Mouse (Mus musculus): ENCODE measurements around the gene Sap18b. TPM values are rescaled to one million over a fixed set of nuclear protein-coding genes. Genes with fewer than 3 reads are reported as not detected.
"Not testable (repeated sequence)": the region's sequence is repeated elsewhere in the genome, so short reads cannot be mapped to it uniquely, and the experiment has no call there.

Sap18b gene
- total RNA-seq, 2 experiments from 2014 or later: 78.3 to 88.9 TPM

DNA sequence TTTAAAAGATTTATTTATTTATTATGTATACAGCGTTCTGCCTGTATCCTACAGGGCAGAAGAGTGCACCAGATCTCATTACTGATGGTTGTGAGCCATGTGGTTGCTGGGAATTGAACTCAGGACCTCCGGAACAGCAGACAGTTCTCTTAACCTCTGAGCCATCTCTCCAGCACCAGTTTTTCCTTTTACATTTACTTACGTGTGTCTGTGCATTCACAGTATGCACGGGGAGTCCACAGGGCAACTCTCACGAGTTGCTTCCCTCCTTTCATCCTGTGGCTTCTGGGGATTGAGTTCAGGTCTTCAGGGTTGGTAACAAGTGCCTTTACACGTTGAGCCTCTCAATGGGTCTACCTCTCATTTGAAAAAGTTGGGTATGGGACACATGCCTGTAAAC is 29.0 kb downstream of the Sap18b start:
- intact Hi-C loops (cut with DNase I; ENCODE audit: low total_unique reads): no loop called here
- no peak for DNase-seq

DNA sequence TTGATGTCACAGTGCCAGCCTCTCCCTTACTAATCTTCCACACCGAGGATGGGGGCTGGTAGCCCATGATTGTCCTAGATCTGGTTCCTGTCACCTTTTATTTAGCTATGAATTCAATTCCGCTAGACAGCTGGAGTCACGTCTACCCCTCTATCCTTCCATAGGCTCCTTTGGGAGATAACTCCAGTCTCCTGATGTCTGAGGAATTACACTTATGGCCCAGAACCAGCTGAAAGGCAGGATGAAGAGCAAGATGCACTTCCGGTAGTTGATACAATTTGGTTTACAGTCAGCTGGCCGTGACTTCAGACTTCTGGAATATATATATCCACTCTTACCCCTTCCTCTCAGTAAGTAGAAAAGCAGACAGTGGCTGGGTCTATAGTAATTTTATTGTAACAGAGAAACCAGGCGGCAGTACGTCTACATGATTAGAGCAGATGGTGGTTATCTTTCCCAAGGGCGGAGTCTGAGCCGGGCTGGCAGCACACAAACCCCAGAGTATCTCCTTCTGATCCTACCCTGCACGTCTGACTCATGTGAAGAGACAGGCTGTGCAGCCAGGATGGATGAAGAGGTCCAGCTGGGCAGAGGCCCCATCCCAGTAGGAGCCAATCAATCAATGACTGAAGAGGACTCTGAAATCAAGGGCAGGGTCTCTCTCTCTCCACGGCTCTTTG is 38.8 kb downstream of the Sap18b start:
- intact Hi-C loops (cut with DNase I; ENCODE audit: low total_unique reads); DNase-seq: not testable (repeated sequence)

GRCm38 (mm10) chr8:95864851-95865250 is 39.7 kb downstream of the Sap18b start:
- intact Hi-C loops (cut with DNase I; ENCODE audit: low total_unique reads); DNase-seq: not testable (repeated sequence)

DNA sequence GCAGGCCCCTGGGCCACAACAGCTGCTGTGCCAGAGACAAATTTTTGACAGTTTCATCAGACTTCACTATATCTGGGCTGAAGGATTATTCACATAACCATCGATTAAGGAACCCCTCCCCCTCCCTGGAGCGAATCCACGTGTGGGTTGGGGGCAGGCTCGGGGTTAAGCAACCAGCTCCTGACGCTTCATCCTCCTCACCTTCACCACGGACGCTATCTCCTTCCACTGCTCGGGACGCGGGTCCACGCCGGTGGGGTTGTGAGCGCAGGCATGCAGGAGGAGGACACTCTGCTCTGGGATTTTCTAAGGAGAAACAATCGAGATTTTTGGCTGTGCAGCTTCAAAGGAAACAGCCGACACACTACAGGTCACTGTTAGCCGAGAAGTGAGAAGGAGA is 46.5 kb downstream of the Sap18b start:
- intact Hi-C loops (cut with DNase I; ENCODE audit: low total_unique reads): no loop called here

GRCm38 (mm10) chr8:95875270-95875669 is 50.1 kb downstream of the Sap18b start:
- DNase-seq: no peak
- intact Hi-C loops (cut with DNase I; ENCODE audit: low total_unique reads): no loop called here

More for the DNA sequence above, 46.5 kb downstream of the Sap18b start:
- no peak for DNase-seq

Other genes with a start within 250 kb of the Sap18b start
- gene Prss54, start 249.0 kb upstream of the Sap18b start, total RNA-seq (2021): not detected
- gene Gins3, start 191.9 kb upstream of the Sap18b start, total RNA-seq (2021): under 1 TPM; 0.69 to 0.98 TPM
- gene Ndrg4, start 148.4 kb upstream of the Sap18b start, total RNA-seq (2021): 1 to 10 TPM; 6.5 to 8.8 TPM
- 10 to 100 TPM in 1 of 2 experiments, 1 to 10 TPM in 1; 9.4 to 10.4 TPM for gene Setd6, start 109.5 kb upstream of the Sap18b start, total RNA-seq (2021)
- 10 to 100 TPM; 59.6 to 62.9 TPM for gene Cnot1, start 17.9 kb upstream of the Sap18b start, total RNA-seq (2021)
- gene Slc38a7, start 28.2 kb downstream of the Sap18b start, total RNA-seq (2021): 1 to 10 TPM; 5.6 to 5.8 TPM
- 100 to 1,000 TPM; 335 to 396 TPM for gene Got2, start 63.2 kb downstream of the Sap18b start, total RNA-seq (2021)